Mouse (Mus musculus) midbrain, postnatal 0 days (tissue): ENCODE data around the gene Car5b. TPM values are rescaled to one million over a fixed set of nuclear protein-coding genes. Genes with fewer than 3 reads are reported as not detected.

Experiments used
- ATAC-seq: fragments of 200-750 bp; cut with Nextera tagmentation; 2 replicates; pipeline ENCODE4 v1.8.0; 2017; ENCODE audit warnings: moderate number of reproducible peaks, mild to moderate bottlenecking, moderate TSS enrichment, moderate library complexity; ENCODE audit not compliant: low FRiP score
- DNase-seq: peaks from one replicate; pipeline ENCODE4 v3.0.0-alpha.2; 2015; ENCODE audit warnings: low spot score
- H3K27ac ChIP-seq: fragments of 300-500 bp; sonication (generic); 2 replicates; pipeline ENCODE4 v1.5.1; 2014; ENCODE audit warnings: low read depth, mild to moderate bottlenecking, low read length, mixed read lengths
- H3K27me3 ChIP-seq: fragments of 300-500 bp; sonication (generic); 2 replicates; pipeline ENCODE4 v1.6.1; 2014; ENCODE audit warnings: low read length, control low read depth, mixed read lengths; ENCODE audit not compliant: insufficient read depth
- H3K36me3 ChIP-seq: fragments of 300-500 bp; sonication (generic); 2 replicates; pipeline ENCODE4 v1.6.1; 2014; ENCODE audit warnings: low read length, control low read depth, mixed read lengths; ENCODE audit not compliant: insufficient read depth
- H3K4me1 ChIP-seq: fragments of 300-500 bp; sonication (generic); 2 replicates; pipeline ENCODE4 v1.6.1; 2014; ENCODE audit warnings: mild to moderate bottlenecking, control low read depth, antibody characterized with exemption, low read length, mixed read lengths; ENCODE audit not compliant: insufficient read depth
- H3K4me2 ChIP-seq: fragments of 300-500 bp; sonication (generic); 2 replicates; pipeline ENCODE4 v1.6.1; 2014; ENCODE audit warnings: low read depth, mild to moderate bottlenecking, low read length, mixed read lengths; ENCODE audit not compliant: poor library complexity, severe bottlenecking
- H3K4me3 ChIP-seq: fragments of 300-500 bp; sonication (generic); 2 replicates; pipeline ENCODE4 v1.5.1; 2014; ENCODE audit warnings: low read depth, mild to moderate bottlenecking, low read length, moderate library complexity
- H3K9ac ChIP-seq: fragments of 300-500 bp; sonication (generic); replicated peaks from 2 replicates; pipeline ENCODE4 v1.6.1; 2014; ENCODE audit warnings: mild to moderate bottlenecking, low read length, moderate library complexity, mixed read lengths; ENCODE audit not compliant: poor library complexity, severe bottlenecking
- H3K9me3 ChIP-seq: fragments of 300-500 bp; sonication (generic); 2 replicates; pipeline ENCODE4 v1.6.1; 2016; ENCODE audit warnings: low read length, control low read depth
- CTCF ChIP-seq: IDR thresholded peaks from 2 replicates; pipeline ENCODE4 v1.5.1; 2016; ENCODE audit warnings: antibody characterized with exemption, mild to moderate bottlenecking
- WGBS: fragments of 180-500 bp; shearing (Covaris S2); extraction: QIAGEN DNeasy Blood & Tissue Kit; methylation state at CpG from one replicate; pipeline ENCODE4 v1.1.7; 2014; 5-methylcytosine and 5-hydroxymethylcytosine counted together
- polyA plus RNA-seq: library from polyadenylated mRNA; unstranded; fragments of >200 nt; fragmentation: Nextera tagmentation; extraction: Ambion mirVana; gene quantifications from 2 replicates; pipeline ENCODE4 v1.2.1, GENCODE M21; 2015
- total RNA-seq: library from RNA; depleted of rRNA; stranded (reverse); fragments of >200 nt; gene quantifications from 2 replicates; pipeline ENCODE4 v1.2.3, GENCODE M21; 2014

Car5b gene
- total and polyA plus RNA-seq, 2 experiments from 2014 or later: 0.85 to 1.5 TPM

- no peaks in the 10 kb centered on the region for H3K9me3 ChIP-seq
Observed at GRCm38 (mm10) chrX:164032526-164032925, 4.7 kb upstream of the Car5b start.

GRCm38 (mm10) chrX:164015636-164016035 lies 12.2 kb downstream of the Car5b start:
- DNase-seq: no peak
- H3K4me3 ChIP-seq: no peak overlapping the region
- no peaks in the 10 kb centered on the region for H3K36me3 ChIP-seq
- no peaks in the 10 kb centered on the region for H3K9me3 ChIP-seq
- H3K9ac ChIP-seq: no peak overlapping the region
- ATAC-seq: no peak
- no peaks in the 10 kb centered on the region for H3K4me1 ChIP-seq
- WGBS: 96% methylated on average over 3 of the region's 3 CpGs
- no peak overlapping the region for H3K4me2 ChIP-seq
- no peaks in the 10 kb centered on the region for H3K27me3 ChIP-seq
- H3K27ac ChIP-seq: no peak overlapping the region
- no peak for TF ChIP-seq CTCF

More at GRCm38 (mm10) chrX:164032526-164032925, 4.7 kb upstream of the Car5b start:
- 77% methylated on average over 7 of the region's 7 CpGs for WGBS
- Histone ChIP-seq H3K4me1 (no peaks in the 10 kb centered on the region), H3K27me3 (peaks cover 8% of the 10 kb centered on the region; the same call in 1 of the 2 replicates), H3K27ac (no peak overlapping the region), H3K9ac (no peak overlapping the region), H3K4me3 (no peak overlapping the region), H3K4me2 (no peak overlapping the region), H3K36me3 (no peaks in the 10 kb centered on the region)
- ATAC-seq (no peak), DNase-seq (no peak)
- TF ChIP-seq CTCF: no peak

- Histone ChIP-seq H3K27ac (no peak overlapping the region), H3K4me3 (no peak overlapping the region), H3K4me1 (no peaks in the 10 kb centered on the region), H3K36me3 (no peaks in the 10 kb centered on the region), H3K9ac (no peak overlapping the region), H3K9me3 (no peaks in the 10 kb centered on the region), H3K27me3 (no peaks in the 10 kb centered on the region), H3K4me2 (no peak overlapping the region)
- no peak for DNase-seq
- no peak for ATAC-seq
- no peak for TF ChIP-seq CTCF
- 76% methylated on average over 4 of the region's 4 CpGs for WGBS
Observed at GRCm38 (mm10) chrX:164014956-164015355, 12.8 kb downstream of the Car5b start.

GRCm38 (mm10) chrX:164013318-164013717 lies 14.5 kb downstream of the Car5b start:
- Histone ChIP-seq H3K4me2 (no peak overlapping the region), H3K27me3 (no peaks in the 10 kb centered on the region), H3K4me3 (no peak overlapping the region), H3K9ac (no peak overlapping the region), H3K27ac (no peak overlapping the region), H3K4me1 (no peaks in the 10 kb centered on the region), H3K9me3 (no peaks in the 10 kb centered on the region), H3K36me3 (no peaks in the 10 kb centered on the region)
- no peak for ATAC-seq
- no peak for DNase-seq
- WGBS: 71% methylated on average over 2 of the region's 2 CpGs
- no peak for TF ChIP-seq CTCF

GRCm38 (mm10) chrX:164004809-164005208 lies 23.0 kb downstream of the Car5b start:
- no peaks in the 10 kb centered on the region for H3K4me1 ChIP-seq
- no peak overlapping the region for H3K4me3 ChIP-seq
- 37% methylated on average over 2 of the region's 2 CpGs for WGBS
- ATAC-seq: peak; percentile 63; the same call in 1 of the 2 replicates
- no peaks in the 10 kb centered on the region for H3K36me3 ChIP-seq
- TF ChIP-seq CTCF: peak; percentile 78
- no peak overlapping the region for H3K9ac ChIP-seq
- H3K9me3 ChIP-seq: no peaks in the 10 kb centered on the region
- H3K4me2 ChIP-seq: no peak overlapping the region
- no peaks in the 10 kb centered on the region for H3K27me3 ChIP-seq
- peak; percentile 63 for DNase-seq
- H3K27ac ChIP-seq: no peak overlapping the region

- no peak for DNase-seq
- Histone ChIP-seq H3K4me1 (no peaks in the 10 kb centered on the region), H3K4me2 (no peak overlapping the region), H3K36me3 (no peaks in the 10 kb centered on the region), H3K9ac (no peak overlapping the region), H3K4me3 (no peak overlapping the region), H3K9me3 (no peaks in the 10 kb centered on the region), H3K27me3 (no peaks in the 10 kb centered on the region), H3K27ac (no peak overlapping the region)
- WGBS: 83% methylated on average over 1 of the region's 1 CpGs
- no peak for ATAC-seq
- peak; percentile 15; the same call in 1 of the 2 replicates for TF ChIP-seq CTCF
Observed at GRCm38 (mm10) chrX:163999848-164000247, 27.9 kb downstream of the Car5b start.
